Mouse (Mus musculus) C2C12 (cell line): ENCODE results near the gene Dcun1d5. TPM values are rescaled to one million over a fixed set of nuclear protein-coding genes. Genes with fewer than 3 reads are reported as not detected.

Source experiments
- H3K27me3 ChIP-seq: one replicate; pipeline ENCODE4 v1.6.1; 2011; ENCODE audit not compliant: control insufficient read depth, insufficient read depth, insufficient read length
- H3K36me3 ChIP-seq: one replicate; pipeline ENCODE4 v1.6.1; 2011; ENCODE audit not compliant: control insufficient read depth, insufficient read depth
- H3K4me3 ChIP-seq: one replicate; pipeline ENCODE4 v1.5.1; 2011; ENCODE audit warnings: mild to moderate bottlenecking, control low read depth; ENCODE audit not compliant: poor library complexity, insufficient read depth, severe bottlenecking
- H3K79me2 ChIP-seq: one replicate; pipeline ENCODE4 v1.6.1; 2011; ENCODE audit not compliant: control insufficient read depth, insufficient read depth
- H3K79me3 ChIP-seq: one replicate; pipeline ENCODE4 v1.6.1; 2011; ENCODE audit warnings: low read depth, control low read depth
- H3ac ChIP-seq: one replicate; pipeline ENCODE3; 2011; ENCODE audit warnings: low read depth; ENCODE audit not compliant: control insufficient read depth, insufficient read length
- CEBPB ChIP-seq: IDR thresholded peaks from one replicate; pipeline ENCODE4 v1.6.1; 2011; ENCODE audit warnings: low read depth, mild to moderate bottlenecking, control low read depth, moderate library complexity
- CTCF ChIP-seq: IDR thresholded peaks from one replicate; pipeline ENCODE4 v1.5.1; 2011; ENCODE audit not compliant: control insufficient read depth, insufficient read depth, insufficient read length
- FOSL1 ChIP-seq: IDR thresholded peaks from one replicate; pipeline ENCODE4 v1.8.0; 2011; ENCODE audit warnings: mild to moderate bottlenecking, low read length; ENCODE audit not compliant: poor library complexity, insufficient read depth, severe bottlenecking
- MAX ChIP-seq: IDR thresholded peaks from one replicate; pipeline ENCODE4 v1.6.1; 2011; ENCODE audit warnings: mild to moderate bottlenecking, control low read depth
- MYOD1 ChIP-seq: IDR thresholded peaks from one replicate; pipeline ENCODE4 v1.6.1; 2011; ENCODE audit warnings: low read depth; ENCODE audit not compliant: control insufficient read depth, insufficient read length
- MYOG ChIP-seq: IDR thresholded peaks from one replicate; pipeline ENCODE4 v1.6.1; 2011; ENCODE audit not compliant: control insufficient read depth, insufficient read length; ENCODE audit errors: extremely low read depth
- USF1 ChIP-seq: IDR thresholded peaks from one replicate; pipeline ENCODE4 v1.6.1; 2011; ENCODE audit warnings: low read depth, mild to moderate bottlenecking, control low read depth, moderate library complexity
- long read RNA-seq, 2 experiments: library from polyadenylated mRNA; unstranded; transcript quantifications; one replicate each; pipeline ENCODE4 v2.0.0; 2019 to 2020
- polyA plus RNA-seq: library from polyadenylated mRNA; unstranded; fragments of >200 nt; fragmentation: generic; extraction: Trizol; gene quantifications from one replicate; pipeline ENCODE4 v1.2.1, GENCODE M21; 2012; ENCODE audit warnings: missing spikeins

The Dcun1d5 gene
- 52.0 TPM for polyA plus RNA-seq
- long read RNA-seq, experiment 1, transcript Dcun1d5-202 (8 exons, 2,421 nt): major isoform, 71 of 94 reads
- long read RNA-seq, experiment 1, transcript Dcun1d5-201 (7 exons, 1,122 nt): minor isoform, 5 of 94 reads
- long read RNA-seq, experiment 1, partial matches to known transcripts: 9 of 94 reads
- long read RNA-seq, experiment 1, other reads (novel, unspliced or antisense): 9 of 94 reads
- long read RNA-seq, experiment 2, transcript Dcun1d5-202 (8 exons, 2,421 nt): major isoform, 46 of 54 reads
- long read RNA-seq, experiment 2, partial matches to known transcripts: 5 of 54 reads
- long read RNA-seq, experiment 2, other reads (novel, unspliced or antisense): 3 of 54 reads

- Histone ChIP-seq H3ac (peak within 1 kb of the TSS; percentile 79), H3K4me3 (peak within 1 kb of the TSS; percentile 80), H3K79me2 (peaks cover 73% of the 10 kb centered on the region), H3K79me3 (peaks cover 42% of the 10 kb centered on the region), H3K27me3 (no peaks in the 10 kb centered on the region), H3K36me3 (peaks cover 11% of the 10 kb centered on the region)
- peak; percentile 30 for TF ChIP-seq MAX
- no peak for TF ChIP-seq FOSL1
These were observed at the start of gene Dcun1d5, which contains the start of gene Dync2h1 for GRCm38 (mm10) chr9:7184172-7184896. Gene Dcun1d5, plus strand, starts transcription at chr9:7184520. Gene Dync2h1, minus strand, starts transcription at chr9:7184446.

GRCm38 (mm10) chr9:7154391-7154790 is 29.9 kb upstream of the Dcun1d5 start:
- Histone ChIP-seq H3K27me3 (no peaks in the 10 kb centered on the region), H3K79me3 (no peaks in the 10 kb centered on the region), H3K4me3 (no peak overlapping the region), H3K36me3 (peaks cover 4% of the 10 kb centered on the region), H3ac (no peak overlapping the region), H3K79me2 (no peaks in the 10 kb centered on the region)
- TF ChIP-seq CEBPB (no peak), MYOG (no peak), CTCF (no peak), FOSL1 (no peak), MYOD1 (no peak), USF1 (no peak), MAX (no peak)

- TF ChIP-seq FOSL1: no peak
- TF ChIP-seq MYOD1: no peak
- no peak for TF ChIP-seq MAX
- Histone ChIP-seq H3K4me3 (no peak overlapping the region), H3K27me3 (no peaks in the 10 kb centered on the region), H3ac (no peak overlapping the region), H3K79me2 (no peaks in the 10 kb centered on the region), H3K79me3 (no peaks in the 10 kb centered on the region), H3K36me3 (peaks cover 4% of the 10 kb centered on the region)
These were observed 25.7 kb upstream of the Dcun1d5 start for GRCm38 (mm10) chr9:7158605-7159004.

- Histone ChIP-seq H3K79me2 (no peaks in the 10 kb centered on the region), H3K27me3 (no peaks in the 10 kb centered on the region), H3K79me3 (no peaks in the 10 kb centered on the region), H3K36me3 (peaks cover 4% of the 10 kb centered on the region), H3ac (no peak overlapping the region), H3K4me3 (no peak overlapping the region)
- TF ChIP-seq USF1 (no peak), MYOD1 (no peak), MAX (no peak), CEBPB (no peak), MYOG (no peak), CTCF (no peak), FOSL1 (no peak)
These were observed 24.6 kb upstream of the Dcun1d5 start for GRCm38 (mm10) chr9:7159718-7160117.

- H3K79me2 ChIP-seq: no peaks in the 10 kb centered on the region
- no peak overlapping the region for H3ac ChIP-seq
- peaks cover 4% of the 10 kb centered on the region for H3K36me3 ChIP-seq
- H3K27me3 ChIP-seq: no peaks in the 10 kb centered on the region
- H3K4me3 ChIP-seq: no peak overlapping the region
- H3K79me3 ChIP-seq: no peaks in the 10 kb centered on the region
- TF ChIP-seq CEBPB (no peak), MAX (no peak), USF1 (no peak), MYOG (no peak), CTCF (no peak)
These were observed 23.6 kb upstream of the Dcun1d5 start for GRCm38 (mm10) chr9:7160688-7161087.
